Mouse (Mus musculus) Patski (cell line): ENCODE results near the gene Zscan4c. TPM values are rescaled to one million over a fixed set of nuclear protein-coding genes. Genes with fewer than 3 reads are reported as not detected.
"Not testable (repeated sequence)": the region's sequence is repeated elsewhere in the genome, so short reads cannot be mapped to it uniquely, and the experiment has no call there.

Source experiments
- ATAC-seq: fragments of 100-300 bp; one replicate; pipeline ENCODE4 v1.8.0; 2021
- CTCF ChIA-PET: fragments of 350-600 bp; sonication (Branson Sonifier 250); formaldehyde crosslinking; loops from one replicate; lab custom pipeline; 2022; ENCODE audit warnings: inconsistent platforms; lab: Charles Lee
- POLR2A ChIA-PET: fragments of 350-600 bp; sonication (Branson Sonifier 250); formaldehyde crosslinking; loops from one replicate; lab custom pipeline; 2022; ENCODE audit warnings: antibody characterized with exemption, inconsistent platforms; lab: Charles Lee
- DNase-seq: peaks from one replicate; pipeline ENCODE4 v3.0.0-alpha.2; 2011; ENCODE audit warnings: low read depth, low spot score
- H3K27me3 ChIP-seq: fragments of 371-371 bp; one replicate; pipeline ENCODE4 v1.5.1; 2021
- in situ Hi-C: fragments of 300-500 bp; cut with MboI; formaldehyde crosslinking; loops from 3 replicates; pipeline ENCODE4 v1.11.1; 2018; ENCODE audit warnings: low pct_unique_long_range_greater_than_20kb, mixed read lengths
- polyA plus RNA-seq: library from polyadenylated mRNA; unstranded; gene quantifications from one replicate; pipeline ENCODE4 v1.2.3, GENCODE M21; 2021

The Zscan4c gene
- not detected for polyA plus RNA-seq

- CTCF ChIA-PET, DNase-seq, H3K27me3 ChIP-seq, in situ Hi-C loops, ATAC-seq, POLR2A ChIA-PET: not testable (repeated sequence)
These were observed at the start of gene Zscan4c for GRCm38 (mm10) chr7:11005445-11005844. Gene Zscan4c, plus strand, starts transcription at chr7:11005745.

Other genes starting within 250 kb of the Zscan4c start
- 0.04 TPM for gene Zscan4b, start 100.7 kb upstream of the Zscan4c start, polyA plus RNA-seq
- not detected for gene Zscan4-ps1, start 63.9 kb downstream of the Zscan4c start, polyA plus RNA-seq
- not detected for gene Zscan4d, start 160.4 kb downstream of the Zscan4c start, polyA plus RNA-seq